Mouse (Mus musculus) inflammation-experienced regulatory T-cells, adult 16 weeks (primary cell): ENCODE results near the gene Rpl10. TPM values are rescaled to one million over a fixed set of nuclear protein-coding genes. Genes with fewer than 3 reads are reported as not detected.

ENCODE experiments used
- polyA plus RNA-seq: library from polyadenylated mRNA; unstranded; fragments of 100-300 nt; shearing (Covaris generic); gene quantifications from one replicate; pipeline ENCODE4 v1.2.1, GENCODE M21; 2017

The Rpl10 gene
- polyA plus RNA-seq = 85.1 TPM

GRCm38 (mm10) chrX:74270062-74270901 lies at the start of gene Rpl10:
TSS of gene Rpl10 (plus strand) at chrX:74270812.

GRCm38 (mm10) chrX:74249615-74250014 lies 21.0 kb upstream of the Rpl10 start, which contains the start of gene Flna:
TSS of gene Flna (minus strand) at chrX:74249820.

GRCm38 (mm10) chrX:74254153-74254887 lies 16.3 kb upstream of the Rpl10 start, which contains the start of gene Emd:
TSS of gene Emd (plus strand) at chrX:74254687.

DNA sequence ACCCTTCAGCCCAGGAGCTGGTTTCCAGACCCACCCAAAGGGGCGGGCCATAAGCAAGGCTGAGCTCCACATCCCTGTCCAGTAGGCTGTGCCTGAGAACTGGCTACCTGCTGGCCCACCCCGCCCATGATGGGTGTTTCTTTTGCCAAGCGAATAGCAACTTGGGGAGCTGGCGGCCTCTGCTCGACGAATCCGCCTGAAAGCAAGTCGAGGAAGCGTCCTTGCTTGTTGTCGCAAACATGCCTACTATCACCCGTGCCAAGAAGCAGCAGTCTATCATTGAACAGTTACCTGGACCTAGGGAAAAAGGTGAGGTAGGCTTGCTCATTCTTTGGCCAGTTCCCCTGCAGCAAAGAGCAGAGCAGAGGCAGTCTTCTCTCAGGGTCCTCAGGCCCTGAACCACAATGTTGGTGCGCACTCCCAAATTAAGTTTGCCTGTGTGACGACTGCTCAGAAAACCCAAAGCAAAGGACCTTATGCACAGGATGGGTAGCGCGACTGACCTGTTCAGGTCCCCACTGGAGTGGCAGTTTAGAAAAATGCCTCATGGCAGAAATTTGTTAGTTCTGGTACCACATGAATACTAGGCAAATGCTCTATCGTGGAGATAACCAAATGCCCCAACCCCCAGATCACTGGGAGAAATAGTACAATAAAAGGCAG lies 11.3 kb downstream of the Rpl10 start, which contains the start of the genes Taz and Dnase1l1:
Gene Taz (plus strand): TSS at position 181 of the 663 bp plus-strand sequence.
Gene Dnase1l1 (minus strand): TSS at position 606 of the 663 bp plus-strand sequence.

DNA sequence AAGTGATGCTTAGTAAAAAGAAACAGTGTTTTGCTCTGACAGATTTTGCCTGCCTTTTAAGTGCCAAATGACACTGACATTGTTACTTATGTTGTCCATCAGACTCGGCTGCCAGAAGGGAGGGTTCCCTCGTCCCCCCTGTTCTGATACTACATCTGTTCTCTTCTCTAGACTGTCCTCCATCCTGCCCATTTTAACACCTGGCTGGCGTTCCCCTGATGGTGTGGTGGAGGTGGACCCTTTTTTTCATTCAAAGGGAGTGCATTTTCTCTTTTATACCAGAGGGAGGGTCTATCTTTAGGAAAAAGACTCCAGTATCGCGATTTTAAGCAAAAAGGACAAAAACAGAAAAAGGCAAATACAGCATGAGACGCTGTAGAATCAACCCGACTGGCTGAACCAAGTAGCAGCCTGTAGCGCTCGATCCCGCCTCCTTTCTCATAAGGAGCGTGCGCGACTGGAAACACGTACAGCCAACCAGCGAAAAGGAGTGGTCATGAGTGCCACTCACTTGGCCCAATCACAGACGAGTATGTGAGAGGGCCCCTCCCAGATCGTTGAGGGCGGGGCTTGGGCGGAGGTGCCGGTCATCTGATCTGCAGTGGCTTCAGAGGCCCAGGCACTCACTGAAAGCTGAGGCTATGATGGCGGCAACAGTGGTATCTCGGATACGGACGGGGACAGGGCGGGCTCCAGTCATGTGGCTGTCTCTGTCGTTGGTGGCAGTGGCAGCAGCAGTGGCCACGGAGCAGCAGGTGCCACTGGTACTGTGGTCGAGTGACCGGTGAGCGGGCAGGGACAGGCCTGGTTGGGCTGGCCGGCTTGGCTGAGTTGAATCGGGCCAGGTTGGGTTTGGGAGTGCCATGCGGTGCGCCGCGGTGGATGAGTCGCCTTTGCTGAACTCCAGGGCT lies 26.2 kb downstream of the Rpl10 start, which contains the start of gene Atp6ap1:
Gene Atp6ap1 (plus strand): TSS at position 560 of the 911 bp plus-strand sequence.

GRCm38 (mm10) chrX:74304867-74305700 lies 34.5 kb downstream of the Rpl10 start, which contains the start of gene Gdi1:
TSS of gene Gdi1 (plus strand) at chrX:74304998.

GRCm38 (mm10) chrX:74312540-74313464 lies 42.2 kb downstream of the Rpl10 start, which contains the start of gene Fam50a:
TSS of gene Fam50a (plus strand) at chrX:74313033.

Other genes with a start within 250 kb of the Rpl10 start
- 38.8 TPM for gene Irak1, start 246.9 kb upstream of the Rpl10 start, polyA plus RNA-seq
- gene Opn1mw, start 143.3 kb upstream of the Rpl10 start, polyA plus RNA-seq = not detected
- 46.0 TPM for gene Mecp2, start 135.4 kb upstream of the Rpl10 start, polyA plus RNA-seq
- gene Tex28, start 103.0 kb upstream of the Rpl10 start, polyA plus RNA-seq = not detected
- 2.4 TPM for gene Tktl1, start 93.6 kb upstream of the Rpl10 start, polyA plus RNA-seq
- gene Flna, start 21.0 kb upstream of the Rpl10 start, polyA plus RNA-seq = 352 TPM
- 63.3 TPM for gene Emd, start 16.1 kb upstream of the Rpl10 start, polyA plus RNA-seq
- 180 TPM for gene Taz, start 11.1 kb downstream of the Rpl10 start, polyA plus RNA-seq
- gene Dnase1l1, start 11.5 kb downstream of the Rpl10 start, polyA plus RNA-seq = 26.0 TPM
- gene Atp6ap1, start 26.3 kb downstream of the Rpl10 start, polyA plus RNA-seq = 197 TPM
- gene Gdi1, start 34.2 kb downstream of the Rpl10 start, polyA plus RNA-seq = 335 TPM
- 60.5 TPM for gene Fam50a, start 42.2 kb downstream of the Rpl10 start, polyA plus RNA-seq
- 6.8 TPM for gene Plxna3, start 58.3 kb downstream of the Rpl10 start, polyA plus RNA-seq
- 57.9 TPM for gene Lage3, start 82.8 kb downstream of the Rpl10 start, polyA plus RNA-seq
- gene Ubl4a, start 102.4 kb downstream of the Rpl10 start, polyA plus RNA-seq = 65.9 TPM
- gene Slc10a3, start 102.5 kb downstream of the Rpl10 start, polyA plus RNA-seq = 48.1 TPM
- gene Fam3a, start 122.5 kb downstream of the Rpl10 start, polyA plus RNA-seq = 41.3 TPM
- 60.3 TPM for gene Ikbkg, start 122.5 kb downstream of the Rpl10 start, polyA plus RNA-seq
- gene G6pdx, start 158.4 kb downstream of the Rpl10 start, polyA plus RNA-seq = 64.2 TPM
- not detected for gene Gm6880, start 210.6 kb downstream of the Rpl10 start, polyA plus RNA-seq